Mouse (Mus musculus) heart, postnatal 0 days (tissue): Measurements from ENCODE around the gene Palm. TPM values are rescaled to one million over a fixed set of nuclear protein-coding genes. Genes with fewer than 3 reads are reported as not detected.
A peak's percentile ranks its signal among the peaks of the same experiment; 100 is the strongest.

Source experiments
- ATAC-seq: fragments of 200-750 bp; cut with Nextera tagmentation; 2 replicates; pipeline ENCODE4 v1.8.0; 2017; ENCODE audit warnings: low read depth, moderate number of reproducible peaks, moderate library complexity; ENCODE audit not compliant: insufficient read depth
- DNase-seq: peaks from one replicate; pipeline ENCODE4 v3.0.0-alpha.2; 2016; ENCODE audit warnings: low spot score
- H3K27ac ChIP-seq: fragments of 300-500 bp; sonication (generic); 2 replicates; pipeline ENCODE4 v1.5.1; 2014; ENCODE audit warnings: low read depth, mild to moderate bottlenecking
- H3K27me3 ChIP-seq: fragments of 300-500 bp; sonication (generic); 2 replicates; pipeline ENCODE4 v1.6.1; 2014; ENCODE audit warnings: low read length, mixed read lengths; ENCODE audit not compliant: control insufficient read depth, insufficient read depth
- H3K36me3 ChIP-seq: fragments of 300-500 bp; sonication (generic); replicated peaks from 2 replicates; pipeline ENCODE4 v1.6.1; 2014; ENCODE audit warnings: low read length, mixed read lengths; ENCODE audit not compliant: control insufficient read depth, insufficient read depth
- H3K4me1 ChIP-seq: fragments of 300-500 bp; sonication (generic); 2 replicates; pipeline ENCODE4 v1.6.1; 2014; ENCODE audit warnings: antibody characterized with exemption; ENCODE audit not compliant: control insufficient read depth, insufficient read depth
- H3K4me2 ChIP-seq: fragments of 300-500 bp; sonication (generic); 2 replicates; pipeline ENCODE4 v1.6.1; 2014; ENCODE audit warnings: low read depth, mild to moderate bottlenecking, low read length, moderate library complexity
- H3K4me3 ChIP-seq: fragments of 300-500 bp; sonication (generic); 2 replicates; pipeline ENCODE4 v1.5.1; 2014; ENCODE audit warnings: low read depth, low read length
- H3K9ac ChIP-seq: fragments of 300-500 bp; sonication (generic); replicated peaks from 2 replicates; pipeline ENCODE4 v1.6.1; 2014; ENCODE audit warnings: low read depth, low read length, mixed read lengths
- H3K9me3 ChIP-seq: fragments of 300-500 bp; sonication (generic); replicated peaks from 2 replicates; pipeline ENCODE4 v1.6.1; 2016; ENCODE audit warnings: low read length; ENCODE audit not compliant: control insufficient read depth
- CTCF ChIP-seq: IDR thresholded peaks from 2 replicates; pipeline ENCODE4 v1.5.1; 2016; ENCODE audit warnings: antibody characterized with exemption, control low read depth, low read depth
- EP300 ChIP-seq: IDR thresholded peaks from 2 replicates; pipeline ENCODE4 v1.6.1; 2016; ENCODE audit warnings: antibody characterized with exemption, low read depth
- WGBS: fragments of 180-500 bp; shearing (Covaris S2); extraction: QIAGEN DNeasy Blood & Tissue Kit; methylation state at CpG from one replicate; pipeline ENCODE4 v1.1.7; 2014; 5-methylcytosine and 5-hydroxymethylcytosine counted together
- polyA plus RNA-seq: library from polyadenylated mRNA; unstranded; fragments of >200 nt; fragmentation: Nextera tagmentation; extraction: Ambion mirVana; gene quantifications from 2 replicates; pipeline ENCODE4 v1.2.1, GENCODE M21; 2015
- total RNA-seq: library from RNA; depleted of rRNA; stranded (reverse); fragments of >200 nt; gene quantifications from 2 replicates; pipeline ENCODE4 v1.2.3, GENCODE M21; 2014; ENCODE audit warnings: low replicate concordance

Gene Palm
- total and polyA plus RNA-seq, 2 experiments from 2014 or later = 44.0 to 52.3 TPM

DNA sequence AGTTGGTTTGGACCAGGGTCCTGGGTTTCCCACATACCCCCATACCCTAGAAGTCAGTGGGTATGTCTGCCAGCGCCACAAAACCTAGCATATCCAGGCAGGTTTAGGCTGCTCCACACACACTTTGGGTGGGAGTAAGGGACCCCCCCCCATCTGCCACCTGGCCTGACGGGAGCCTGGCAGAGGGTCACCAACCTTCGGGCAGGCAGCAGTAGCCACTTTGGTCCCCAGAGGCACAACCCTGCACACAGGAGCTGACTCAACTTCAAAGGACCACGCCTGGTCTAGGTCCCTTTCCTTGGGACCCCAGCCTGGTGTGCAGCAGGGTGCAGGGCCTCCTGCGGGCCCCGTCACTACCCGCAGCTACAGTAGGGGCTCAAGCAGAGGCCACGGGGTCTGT, 26.9 kb downstream of the Palm start:
- Histone ChIP-seq H3K9me3 (no peaks in the 10 kb centered on the region), H3K27ac (no peak overlapping the region), H3K36me3 (peaks cover 24% of the 10 kb centered on the region), H3K4me2 (no peak overlapping the region), H3K27me3 (no peaks in the 10 kb centered on the region), H3K4me1 (peaks cover 3% of the 10 kb centered on the region; the same call in 1 of the 2 replicates), H3K9ac (no peak overlapping the region), H3K4me3 (no peak overlapping the region)
- DNase-seq (no peak), ATAC-seq (no peak)
- TF ChIP-seq CTCF (no peak), EP300 (no peak)
- WGBS = 74% methylated on average over 8 of the region's 8 CpGs

DNA sequence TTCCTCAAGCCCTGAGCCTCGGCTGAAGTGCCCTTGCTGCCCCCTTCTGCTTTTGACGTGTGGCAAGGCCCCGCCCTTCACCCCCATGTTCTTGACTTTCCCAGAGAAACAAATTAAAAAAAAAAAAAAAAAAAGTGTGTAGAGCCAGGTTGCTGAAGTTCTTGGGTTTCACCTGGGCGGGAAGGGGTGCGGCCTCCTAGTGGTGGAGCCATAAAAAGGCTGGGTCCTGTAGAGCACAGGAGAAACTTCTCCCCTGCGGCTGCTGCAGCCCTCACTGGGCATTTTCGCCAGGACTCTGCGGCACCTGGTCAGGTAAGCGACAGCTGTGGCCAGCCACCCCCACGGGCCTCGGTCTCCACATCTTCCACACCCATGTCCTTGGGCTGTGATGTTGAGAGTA, 27.4 kb downstream of the Palm start, which contains the start of gene Misp:
Misp (plus strand) TSS at position 208 of the 400 bp plus-strand sequence.
- DNase-seq (no peak), ATAC-seq (no peak)
- Histone ChIP-seq H3K4me3 (no peak within 1 kb of the TSS), H3K27ac (no peak within 1 kb of the TSS), H3K9ac (no peak within 1 kb of the TSS), H3K9me3 (no peaks in the 10 kb centered on the region), H3K36me3 (peaks cover 19% of the 10 kb centered on the region), H3K4me2 (no peak within 1 kb of the TSS), H3K27me3 (no peaks in the 10 kb centered on the region), H3K4me1 (peaks cover 3% of the 10 kb centered on the region; the same call in 1 of the 2 replicates)
- TF ChIP-seq EP300 (no peak), CTCF (no peak)
- 67% methylated on average over 11 of the region's 11 CpGs for WGBS

DNA sequence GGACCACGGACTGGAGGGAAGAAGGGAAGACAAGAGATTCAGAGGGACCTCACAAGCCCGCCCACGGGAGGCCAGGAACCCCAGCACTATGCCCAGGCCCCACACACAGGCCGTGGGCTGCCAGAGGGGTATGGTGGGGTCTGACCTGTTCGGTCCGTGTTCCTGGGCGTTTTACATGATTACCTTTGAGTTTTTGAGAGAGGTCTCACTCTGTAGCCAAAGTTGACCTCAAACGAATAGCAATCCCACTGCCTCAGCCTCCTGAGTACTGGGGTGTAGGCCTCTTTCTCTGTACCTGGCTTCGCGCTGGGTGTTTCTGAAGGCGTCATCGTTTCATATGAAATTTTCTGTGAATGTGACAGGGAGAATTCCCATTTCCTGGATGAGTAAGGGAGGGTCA, 28.4 kb downstream of the Palm start:
- TF ChIP-seq EP300 = no peak
- TF ChIP-seq CTCF = no peak

DNA sequence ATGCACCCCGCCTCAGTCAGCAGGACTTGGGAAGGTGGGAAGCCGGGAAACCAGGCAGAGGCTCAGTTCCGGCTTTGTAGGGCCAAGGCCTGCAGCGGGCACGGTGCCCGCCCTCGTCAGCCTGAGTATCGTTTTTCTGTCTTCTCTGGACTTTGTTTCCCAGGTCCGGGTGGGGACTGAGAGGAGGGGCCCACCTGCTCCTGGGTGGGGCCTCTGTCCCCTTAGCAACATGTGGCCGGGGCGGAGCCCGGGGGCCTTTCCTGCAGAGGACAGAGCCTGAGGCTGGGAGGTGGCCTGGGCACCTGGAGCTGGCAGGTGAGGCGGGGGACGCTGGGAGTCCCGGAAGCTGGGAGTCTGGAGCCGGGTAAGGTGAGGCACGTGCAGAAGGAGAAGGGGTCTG, 29.0 kb downstream of the Palm start:
- WGBS = 60% methylated on average over 17 of the region's 17 CpGs
- H3K27me3 ChIP-seq = no peaks in the 10 kb centered on the region
- DNase-seq (no peak), ATAC-seq (no peak)
- peaks cover 11% of the 10 kb centered on the region for H3K36me3 ChIP-seq
- H3K4me2 ChIP-seq = no peak overlapping the region
- H3K4me1 ChIP-seq = peaks cover 3% of the 10 kb centered on the region; the same call in 1 of the 2 replicates
- no peak overlapping the region for H3K4me3 ChIP-seq
- no peak overlapping the region for H3K9ac ChIP-seq
- TF ChIP-seq EP300 (no peak), CTCF (no peak)
- no peaks in the 10 kb centered on the region for H3K9me3 ChIP-seq
- no peak overlapping the region; the same call in 1 of the 2 replicates for H3K27ac ChIP-seq

More for the DNA sequence above, 28.4 kb downstream of the Palm start:
- Histone ChIP-seq H3K27ac (no peak overlapping the region), H3K4me1 (peaks cover 3% of the 10 kb centered on the region; the same call in 1 of the 2 replicates), H3K36me3 (peaks cover 11% of the 10 kb centered on the region), H3K4me3 (no peak overlapping the region), H3K27me3 (no peaks in the 10 kb centered on the region), H3K9me3 (no peaks in the 10 kb centered on the region), H3K4me2 (no peak overlapping the region), H3K9ac (no peak overlapping the region)
- ATAC-seq = no peak
- 91% methylated on average over 11 of the region's 12 CpGs for WGBS
- no peak for DNase-seq

DNA sequence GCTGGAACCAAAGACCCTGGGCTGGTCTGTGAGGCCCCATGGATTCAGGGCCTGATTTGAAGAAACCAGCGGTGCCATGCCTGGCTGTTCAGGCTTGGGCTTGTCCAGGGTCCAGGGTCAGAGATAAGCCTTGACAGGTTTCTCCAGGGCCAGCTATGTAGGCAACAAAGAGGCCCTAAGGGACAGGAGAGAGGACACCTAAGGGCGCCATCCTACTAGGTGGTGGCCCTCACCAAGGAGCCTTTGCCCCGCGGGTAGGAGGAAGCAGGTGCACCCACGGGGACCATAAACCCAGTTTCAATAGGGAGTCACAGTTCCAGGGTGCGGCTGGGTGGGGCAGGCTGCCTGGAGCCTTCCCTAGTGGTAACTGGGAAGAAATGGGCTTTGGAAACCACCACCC, 29.6 kb downstream of the Palm start:
- peaks cover 3% of the 10 kb centered on the region; the same call in 1 of the 2 replicates for H3K4me1 ChIP-seq
- H3K4me2 ChIP-seq = no peak overlapping the region
- H3K9ac ChIP-seq = no peak overlapping the region
- 74% methylated on average over 6 of the region's 6 CpGs for WGBS
- no peaks in the 10 kb centered on the region for H3K9me3 ChIP-seq
- H3K4me3 ChIP-seq = no peak overlapping the region
- DNase-seq (no peak), ATAC-seq (no peak)
- H3K36me3 ChIP-seq = peaks cover 11% of the 10 kb centered on the region
- H3K27me3 ChIP-seq = no peaks in the 10 kb centered on the region
- H3K27ac ChIP-seq = no peak overlapping the region
- TF ChIP-seq CTCF (no peak), EP300 (no peak)

DNA sequence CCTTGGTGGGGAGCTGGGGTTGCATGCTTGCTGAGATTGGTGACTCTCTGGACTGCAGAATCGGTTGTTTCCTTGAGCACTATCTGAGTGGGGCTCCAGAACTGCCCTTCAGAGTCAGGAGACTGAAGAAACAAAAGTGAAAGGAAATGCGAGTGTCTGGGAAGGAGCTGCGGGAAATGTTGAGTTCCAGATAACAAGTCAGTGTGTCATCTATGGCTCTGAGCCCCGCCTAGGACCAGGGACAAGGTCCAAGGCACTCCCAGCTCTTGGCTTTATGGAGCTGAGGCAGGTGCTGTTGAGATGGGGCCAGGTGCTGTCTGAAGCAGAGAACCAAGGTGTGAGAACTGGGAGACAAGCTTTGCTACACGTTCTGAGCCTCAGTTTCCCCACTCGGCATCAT, 31.0 kb downstream of the Palm start:
- 34% methylated on average over 6 of the region's 6 CpGs for WGBS
- Histone ChIP-seq H3K9ac (no peak overlapping the region), H3K27ac (peak overlapping the region; percentile 67), H3K4me2 (peak overlapping the region; percentile 40), H3K4me1 (peaks cover 3% of the 10 kb centered on the region; the same call in 1 of the 2 replicates), H3K36me3 (peaks cover 6% of the 10 kb centered on the region), H3K27me3 (no peaks in the 10 kb centered on the region), H3K4me3 (no peak overlapping the region), H3K9me3 (no peaks in the 10 kb centered on the region)
- no peak for TF ChIP-seq CTCF
- no peak for TF ChIP-seq EP300
- ATAC-seq = peak; percentile 52; the same call in 1 of the 2 replicates
- peak; percentile 52 for DNase-seq
